Mouse (Mus musculus): ENCODE measurements at regions not wholly inside any gene's neighbourhood (a gene's known extent, or its start where the extent isn't known, plus 50 kb on each side); places are given as distances from the start of the nearest gene placed in this dataset.

DNA sequence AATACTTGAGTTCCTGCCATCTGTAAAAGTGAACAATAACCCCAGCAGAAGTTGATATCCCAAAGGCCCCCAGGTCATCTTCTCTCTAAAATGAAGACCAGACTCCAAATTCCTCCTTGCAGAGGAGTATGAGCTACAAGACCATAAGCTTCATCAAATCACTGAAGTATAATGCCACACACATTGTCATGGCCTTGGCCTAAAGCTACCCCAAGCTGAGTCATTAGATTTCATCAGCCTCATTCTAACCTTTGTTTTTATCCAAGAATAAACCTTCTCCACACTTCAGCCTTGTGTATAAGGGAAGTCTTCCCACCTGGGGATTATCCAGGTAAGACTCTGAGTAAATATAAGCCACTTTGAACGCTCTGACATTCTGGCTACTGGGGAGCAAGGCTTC, 289.3 kb downstream of the Psat1 start:
- TF ChIP-seq GATA1 (IDR thresholded peaks at IDR 0.05; ENCODE audit: borderline replicate concordance, low read length) (no peak), FLI1 (IDR thresholded peaks at IDR 0.05; ENCODE audit: low read length) (no peak)

Measured in megakaryocyte, embryonic 14.5 days (primary cell).